Mouse (Mus musculus) midbrain, postnatal 0 days (tissue): ENCODE measurements around the gene Zfp593. TPM values are rescaled to one million over a fixed set of nuclear protein-coding genes. Genes with fewer than 3 reads are reported as not detected.
A peak's percentile ranks its signal among the peaks of the same experiment; 100 is the strongest.

ENCODE experiments used
- ATAC-seq: fragments of 200-750 bp; cut with Nextera tagmentation; 2 replicates; pipeline ENCODE4 v1.8.0; 2017; ENCODE audit warnings: moderate number of reproducible peaks, mild to moderate bottlenecking, moderate TSS enrichment, moderate library complexity; ENCODE audit not compliant: low FRiP score
- DNase-seq: peaks from one replicate; pipeline ENCODE4 v3.0.0-alpha.2; 2015; ENCODE audit warnings: low spot score
- H3K27ac ChIP-seq: fragments of 300-500 bp; sonication (generic); 2 replicates; pipeline ENCODE4 v1.5.1; 2014; ENCODE audit warnings: low read depth, mild to moderate bottlenecking, low read length, mixed read lengths
- H3K27me3 ChIP-seq: fragments of 300-500 bp; sonication (generic); 2 replicates; pipeline ENCODE4 v1.6.1; 2014; ENCODE audit warnings: low read length, control low read depth, mixed read lengths; ENCODE audit not compliant: insufficient read depth
- H3K36me3 ChIP-seq: fragments of 300-500 bp; sonication (generic); 2 replicates; pipeline ENCODE4 v1.6.1; 2014; ENCODE audit warnings: low read length, control low read depth, mixed read lengths; ENCODE audit not compliant: insufficient read depth
- H3K4me1 ChIP-seq: fragments of 300-500 bp; sonication (generic); 2 replicates; pipeline ENCODE4 v1.6.1; 2014; ENCODE audit warnings: mild to moderate bottlenecking, control low read depth, antibody characterized with exemption, low read length, mixed read lengths; ENCODE audit not compliant: insufficient read depth
- H3K4me2 ChIP-seq: fragments of 300-500 bp; sonication (generic); 2 replicates; pipeline ENCODE4 v1.6.1; 2014; ENCODE audit warnings: low read depth, mild to moderate bottlenecking, low read length, mixed read lengths; ENCODE audit not compliant: poor library complexity, severe bottlenecking
- H3K4me3 ChIP-seq: fragments of 300-500 bp; sonication (generic); 2 replicates; pipeline ENCODE4 v1.5.1; 2014; ENCODE audit warnings: low read depth, mild to moderate bottlenecking, low read length, moderate library complexity
- H3K9ac ChIP-seq: fragments of 300-500 bp; sonication (generic); replicated peaks from 2 replicates; pipeline ENCODE4 v1.6.1; 2014; ENCODE audit warnings: mild to moderate bottlenecking, low read length, moderate library complexity, mixed read lengths; ENCODE audit not compliant: poor library complexity, severe bottlenecking
- H3K9me3 ChIP-seq: fragments of 300-500 bp; sonication (generic); 2 replicates; pipeline ENCODE4 v1.6.1; 2016; ENCODE audit warnings: low read length, control low read depth
- CTCF ChIP-seq: IDR thresholded peaks from 2 replicates; pipeline ENCODE4 v1.5.1; 2016; ENCODE audit warnings: antibody characterized with exemption, mild to moderate bottlenecking
- WGBS: fragments of 180-500 bp; shearing (Covaris S2); extraction: QIAGEN DNeasy Blood & Tissue Kit; methylation state at CpG from one replicate; pipeline ENCODE4 v1.1.7; 2014; 5-methylcytosine and 5-hydroxymethylcytosine counted together
- polyA plus RNA-seq: library from polyadenylated mRNA; unstranded; fragments of >200 nt; fragmentation: Nextera tagmentation; extraction: Ambion mirVana; gene quantifications from 2 replicates; pipeline ENCODE4 v1.2.1, GENCODE M21; 2015
- total RNA-seq: library from RNA; depleted of rRNA; stranded (reverse); fragments of >200 nt; gene quantifications from 2 replicates; pipeline ENCODE4 v1.2.3, GENCODE M21; 2014

The Zfp593 gene
- total and polyA plus RNA-seq, 2 experiments from 2014 or later: 9.2 to 15.4 TPM

- Histone ChIP-seq H3K9me3 (no peaks in the 10 kb centered on the region), H3K27me3 (peaks cover 9% of the 10 kb centered on the region), H3K36me3 (no peaks in the 10 kb centered on the region), H3K9ac (no peak overlapping the region), H3K4me2 (peak overlapping the region; percentile 20; the same call in 1 of the 2 replicates), H3K27ac (no peak overlapping the region), H3K4me1 (no peaks in the 10 kb centered on the region), H3K4me3 (no peak overlapping the region)
- peak; percentile 8; the same call in 1 of the 2 replicates for TF ChIP-seq CTCF
- ATAC-seq: no peak
- 17% methylated on average over 10 of the region's 10 CpGs for WGBS
- no peak for DNase-seq
These were observed 6.7 kb downstream of the Zfp593 start for GRCm38 (mm10) chr4:134238686-134239085.

- Histone ChIP-seq H3K4me2 (peak within 1 kb of the TSS; percentile 20; the same call in 1 of the 2 replicates), H3K36me3 (no peaks in the 10 kb centered on the region), H3K27me3 (peaks cover 9% of the 10 kb centered on the region), H3K9me3 (no peaks in the 10 kb centered on the region), H3K4me1 (no peaks in the 10 kb centered on the region), H3K9ac (no peak within 1 kb of the TSS), H3K4me3 (no peak within 1 kb of the TSS), H3K27ac (no peak within 1 kb of the TSS)
- peak; percentile 61 for DNase-seq
- WGBS: 3% methylated on average over 18 of the region's 18 CpGs
- no peak for ATAC-seq
- no peak for TF ChIP-seq CTCF
These were observed 7.1 kb downstream of the Zfp593 start, which contains the start of gene Cnksr1 for GRCm38 (mm10) chr4:134238279-134238651. Gene Cnksr1, minus strand, starts transcription at chr4:134238399.

GRCm38 (mm10) chr4:134237582-134238278 lies 7.7 kb downstream of the Zfp593 start:
- DNase-seq (no peak), ATAC-seq (no peak)
- TF ChIP-seq CTCF: no peak
- no peaks in the 10 kb centered on the region for H3K4me1 ChIP-seq
- no peak overlapping the region for H3K9ac ChIP-seq
- WGBS: 30% methylated on average over 19 of the region's 19 CpGs
- H3K36me3 ChIP-seq: no peaks in the 10 kb centered on the region
- H3K27me3 ChIP-seq: peaks cover 9% of the 10 kb centered on the region
- H3K4me3 ChIP-seq: no peak overlapping the region
- peak overlapping the region; percentile 20; the same call in 1 of the 2 replicates for H3K4me2 ChIP-seq
- no peak overlapping the region for H3K27ac ChIP-seq
- no peaks in the 10 kb centered on the region for H3K9me3 ChIP-seq

- Histone ChIP-seq H3K4me3 (no peak overlapping the region), H3K27me3 (peaks cover 9% of the 10 kb centered on the region), H3K27ac (no peak overlapping the region), H3K4me2 (no peak overlapping the region), H3K36me3 (no peaks in the 10 kb centered on the region), H3K9me3 (no peaks in the 10 kb centered on the region), H3K9ac (no peak overlapping the region), H3K4me1 (no peaks in the 10 kb centered on the region)
- no peak for DNase-seq
- TF ChIP-seq CTCF: no peak
- no peak for ATAC-seq
- WGBS: 75% methylated on average over 5 of the region's 5 CpGs
These were observed 10.5 kb downstream of the Zfp593 start for GRCm38 (mm10) chr4:134234876-134235275.

- TF ChIP-seq CTCF: no peak
- Histone ChIP-seq H3K27me3 (no peaks in the 10 kb centered on the region), H3K9me3 (no peaks in the 10 kb centered on the region), H3K4me3 (no peak overlapping the region), H3K9ac (no peak overlapping the region), H3K4me2 (no peak overlapping the region), H3K27ac (no peak overlapping the region), H3K4me1 (no peaks in the 10 kb centered on the region), H3K36me3 (no peaks in the 10 kb centered on the region)
- ATAC-seq: no peak
- whole genome bisulfite sequencing: 44% methylated on average over 8 of the region's 8 CpGs
- DNase-seq: no peak
These were observed 15.0 kb downstream of the Zfp593 start for GRCm38 (mm10) chr4:134230431-134230830.

- DNase-seq: peak; percentile 40
- Histone ChIP-seq H3K36me3 (no peaks in the 10 kb centered on the region), H3K27ac (no peak within 1 kb of the TSS), H3K4me1 (no peaks in the 10 kb centered on the region), H3K4me2 (no peak within 1 kb of the TSS), H3K9ac (no peak within 1 kb of the TSS), H3K4me3 (no peak within 1 kb of the TSS), H3K9me3 (no peaks in the 10 kb centered on the region), H3K27me3 (no peaks in the 10 kb centered on the region)
- ATAC-seq: no peak
- 76% methylated on average over 8 of the region's 8 CpGs for WGBS
- peak; percentile 64 for TF ChIP-seq CTCF
These were observed 18.2 kb downstream of the Zfp593 start, which contains the start of gene Catsper4 for GRCm38 (mm10) chr4:134227194-134227593. Gene Catsper4, minus strand, starts transcription at chr4:134227383.
